Mouse (Mus musculus): ENCODE results near the gene 4930447C04Rik. TPM values are rescaled to one million over a fixed set of nuclear protein-coding genes. Genes with fewer than 3 reads are reported as not detected.

4930447C04Rik gene
- 7.1 and 12.0 TPM in 2 replicates for polyA plus RNA-seq (2012; rRNA removed)

GRCm38 (mm10) chr12:72940071-72940821 is at the start of gene 4930447C04Rik:
4930447C04Rik (minus strand) TSS chr12:72940774.

GRCm38 (mm10) chr12:72939616-72940015 is 958 bp downstream of the 4930447C04Rik start, which contains the start of gene Six6:
Six6 (plus strand) TSS chr12:72939892.

Other genes starting within 250 kb of the 4930447C04Rik start
- gene Ppm1a, start 183.3 kb downstream of the 4930447C04Rik start, polyA plus RNA-seq (2012; rRNA removed): 100 and 107 TPM in 2 replicates
- gene Six6, start 882 bp downstream of the 4930447C04Rik start, polyA plus RNA-seq (2012; rRNA removed): 0.29 and 0.48 TPM in 2 replicates
- gene Six1, start 113.1 kb upstream of the 4930447C04Rik start, polyA plus RNA-seq (2012; rRNA removed): 9.6 and 25.5 TPM in 2 replicates
- 2.1 and 8.1 TPM in 2 replicates for gene Six4, start 172.7 kb upstream of the 4930447C04Rik start, polyA plus RNA-seq (2012; rRNA removed)
- gene Mnat1, start 182.9 kb upstream of the 4930447C04Rik start, polyA plus RNA-seq (2012; rRNA removed): 29.0 and 38.6 TPM in 2 replicates

Measured in central nervous system, embryonic 11.5 days (tissue).